Mouse (Mus musculus) heart, postnatal 10 days (tissue): Measurements from ENCODE around the gene Zfp738. TPM values are rescaled to one million over a fixed set of nuclear protein-coding genes. Genes with fewer than 3 reads are reported as not detected.

Experiments
- total RNA-seq, 2 experiments: library from RNA; stranded (reverse); gene quantifications; 2 replicates each; pipeline ENCODE4 v1.2.3; 2021

The Zfp738 gene
- total RNA-seq, 2 experiments from 2014 or later = 6.4 to 8.1 TPM

Other genes starting within 250 kb of the Zfp738 start
- 1 to 10 TPM; 4.5 to 5.6 TPM for gene Zfp874a, start 235.4 kb downstream of the Zfp738 start, total RNA-seq
- 10 to 100 TPM; 11.8 to 17.4 TPM for gene Zfp874b, start 202.8 kb downstream of the Zfp738 start, total RNA-seq
- gene Zfp58, start 186.5 kb downstream of the Zfp738 start, total RNA-seq = 1 to 10 TPM; 5.2 to 5.9 TPM
- not detected for gene Gm26965, start 160.9 kb downstream of the Zfp738 start, total RNA-seq
- gene Zfp87, start 160.9 kb downstream of the Zfp738 start, total RNA-seq = 10 to 100 TPM in 1 of 2 experiments, 1 to 10 TPM in 1; 9.1 to 14.8 TPM
- 1 to 10 TPM; 5.7 to 6.4 TPM for gene Zfp748, start 133.2 kb downstream of the Zfp738 start, total RNA-seq
- 1 to 10 TPM; 4.0 to 5.5 TPM for gene Zfp729b, start 77.4 kb downstream of the Zfp738 start, total RNA-seq
- gene Gm49345, start 49.3 kb downstream of the Zfp738 start, total RNA-seq = 1 to 10 TPM in 1 of 2 experiments, under 1 TPM in 1; 0.89 to 2.0 TPM
- gene Zfp729a, start 49.3 kb downstream of the Zfp738 start, total RNA-seq = 1 to 10 TPM; 4.5 to 4.9 TPM
- 1 to 10 TPM; 5.8 to 7.4 TPM for gene Zfp65, start 42.1 kb upstream of the Zfp738 start, total RNA-seq
- 1 to 10 TPM; 2.3 to 3.2 TPM for gene Zfp85, start 68.2 kb upstream of the Zfp738 start, total RNA-seq
- 1 to 10 TPM in 1 of 2 experiments, under 1 TPM in 1; 0.84 to 1.1 TPM for gene Zfp493, start 92.6 kb upstream of the Zfp738 start, total RNA-seq
- 1 to 10 TPM; 1.9 to 2.8 TPM for gene Zfp273, start 126.7 kb upstream of the Zfp738 start, total RNA-seq
- under 1 TPM in 1 of 2 experiments, not detected in 1; 0.89 TPM for gene Gm10037, start 144.0 kb upstream of the Zfp738 start, total RNA-seq
- not detected for gene BC048507, start 176.3 kb upstream of the Zfp738 start, total RNA-seq